Mouse (Mus musculus) v-Abl transformed pro-B cells (cell line): ENCODE measurements around the gene Dip2b.

Experiments
- in situ Hi-C, 2 experiments: fragments of 400-800 bp; cut with MboI; formaldehyde crosslinking; loops; one replicate each; pipeline ENCODE4 v1.15.1; 2025; ENCODE audit not compliant: unreplicated experiment in 2 of 2

Gene Dip2b

DNA sequence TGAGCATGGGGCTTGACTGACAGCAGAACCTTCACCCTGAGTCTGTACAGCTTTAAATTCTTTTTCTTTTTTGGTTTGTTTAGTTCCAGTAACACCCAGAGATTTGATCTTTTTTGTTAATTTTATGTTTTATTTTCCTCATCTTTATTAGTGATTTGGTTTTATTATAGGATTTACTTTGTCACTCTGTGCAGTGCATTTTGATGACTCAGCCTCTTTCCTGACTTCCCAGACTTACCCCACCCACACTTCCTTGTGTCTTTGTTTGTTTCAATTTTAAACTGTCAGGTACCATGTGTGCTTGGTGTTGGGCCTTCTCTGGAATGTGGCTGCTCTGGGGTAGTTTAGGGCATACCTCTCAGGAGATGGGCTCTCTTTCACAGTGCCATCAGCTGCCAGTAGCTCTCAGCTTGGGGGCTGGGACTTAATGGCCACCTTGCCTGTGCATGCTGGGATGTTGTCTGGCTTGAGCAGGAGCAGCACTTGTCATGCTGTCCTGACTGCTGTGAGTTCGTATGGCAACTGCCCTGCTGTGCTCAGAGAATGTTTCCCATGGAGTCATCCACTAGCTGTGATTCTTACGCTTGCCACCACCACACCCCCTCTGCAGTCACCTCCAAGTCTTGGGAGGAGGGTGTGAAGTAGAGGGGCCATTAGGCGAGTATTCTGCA, 125.1 kb downstream of the Dip2b start:
- in situ Hi-C loops: no loop called here

DNA sequence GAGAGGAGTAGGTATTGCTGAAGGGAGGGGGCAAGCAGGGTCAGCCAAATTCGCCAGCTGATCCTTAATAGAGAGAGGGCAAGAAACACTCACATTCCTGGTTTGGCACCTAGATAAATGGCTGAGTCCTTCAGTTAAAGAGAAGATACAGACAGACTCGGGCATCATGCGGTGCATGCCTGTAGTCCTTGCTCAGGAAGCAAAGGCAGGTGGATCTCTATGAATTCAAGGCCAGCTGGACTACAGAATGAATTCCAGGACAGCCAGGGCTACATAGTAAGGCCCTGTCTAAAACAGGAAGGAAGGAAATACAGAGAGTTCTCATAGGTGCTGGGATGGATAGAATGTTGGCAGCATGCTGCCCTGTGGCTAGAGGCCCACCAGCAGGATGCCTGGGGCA, 128.0 kb downstream of the Dip2b start:
- in situ Hi-C loops: no loop called here

DNA sequence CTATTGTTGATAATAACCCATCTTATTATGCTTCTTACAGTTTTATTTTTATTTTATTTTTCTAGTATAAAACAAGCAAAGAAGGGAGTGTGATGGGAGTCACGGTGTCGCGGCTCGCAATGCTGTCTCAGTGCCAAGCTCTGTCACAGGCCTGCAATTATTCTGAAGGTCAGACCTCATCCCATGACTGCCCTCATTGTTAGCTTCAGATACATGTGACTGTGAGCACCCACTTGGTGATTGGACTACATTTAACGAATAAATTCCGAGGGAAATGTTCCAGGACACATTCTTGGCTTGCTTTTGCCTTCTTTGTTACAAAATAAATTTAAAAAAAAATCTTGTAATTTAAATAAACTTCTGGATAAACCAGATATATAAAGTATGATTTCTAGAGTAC, 129.3 kb downstream of the Dip2b start:
- in situ Hi-C loops: no loop called here

DNA sequence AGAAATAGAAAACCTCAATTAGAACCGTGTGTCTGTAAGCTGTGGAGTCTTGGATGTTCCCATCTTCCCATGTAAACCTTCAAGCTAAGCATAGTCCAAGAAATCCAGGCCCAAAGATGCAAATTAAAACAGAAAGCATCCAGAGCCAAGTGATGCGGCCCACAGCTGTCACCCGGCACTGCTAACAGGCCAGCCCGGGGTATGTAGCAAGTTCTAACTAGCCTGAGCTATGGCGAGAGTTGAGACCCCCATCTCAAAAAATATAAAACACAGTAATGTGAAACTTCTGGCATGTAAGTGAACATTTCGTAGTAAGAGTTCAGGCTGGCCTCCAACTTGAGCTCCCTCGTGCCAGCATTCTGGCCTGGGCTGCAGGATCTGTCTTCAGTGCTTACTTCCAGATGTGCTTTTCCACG, 129.7 kb downstream of the Dip2b start:
- in situ Hi-C loops: no loop called here

DNA sequence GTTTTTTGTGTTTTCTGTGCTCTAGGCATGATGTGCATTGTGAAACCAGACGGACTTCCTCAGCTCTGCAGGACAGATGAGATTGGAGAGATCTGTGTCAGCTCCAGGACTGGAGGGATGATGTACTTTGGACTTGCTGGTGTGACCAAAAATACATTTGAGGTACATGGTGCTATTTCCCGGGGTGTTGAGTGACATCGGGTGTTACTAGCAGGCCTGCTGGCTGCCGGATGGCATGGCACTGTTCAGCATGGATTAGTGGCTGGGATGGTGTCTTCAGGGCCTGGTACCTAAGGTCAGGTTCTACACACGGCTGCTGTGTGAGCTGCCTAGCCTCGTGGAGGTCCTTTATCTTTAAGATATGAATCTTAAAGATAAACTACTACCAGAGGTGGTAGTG, 136.7 kb downstream of the Dip2b start:
- in situ Hi-C loops: no loop called here

DNA sequence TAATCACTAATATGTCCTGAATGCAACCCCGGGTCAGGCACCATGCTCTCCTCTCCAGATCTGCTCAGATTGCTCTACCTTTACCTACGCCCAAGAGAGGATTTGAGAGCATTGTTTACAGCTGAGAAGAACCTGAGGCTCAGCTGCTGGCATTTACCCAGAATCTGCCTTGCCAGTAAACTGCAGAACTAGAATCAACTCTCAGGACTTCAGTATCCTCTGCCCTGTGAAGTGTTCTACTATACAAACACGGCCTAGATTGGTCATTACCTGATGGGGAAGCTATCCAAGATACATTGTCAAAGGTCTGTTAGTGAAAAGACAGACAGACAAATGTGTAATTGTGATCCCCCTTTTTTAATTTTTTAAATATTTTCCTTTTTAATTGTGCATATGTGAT, 138.7 kb downstream of the Dip2b start:
- in situ Hi-C loops: no loop called here

- in situ Hi-C loops: no loop called here
Measured at GRCm38 (mm10) chr15:100177575-100177974, 139.1 kb downstream of the Dip2b start.

DNA sequence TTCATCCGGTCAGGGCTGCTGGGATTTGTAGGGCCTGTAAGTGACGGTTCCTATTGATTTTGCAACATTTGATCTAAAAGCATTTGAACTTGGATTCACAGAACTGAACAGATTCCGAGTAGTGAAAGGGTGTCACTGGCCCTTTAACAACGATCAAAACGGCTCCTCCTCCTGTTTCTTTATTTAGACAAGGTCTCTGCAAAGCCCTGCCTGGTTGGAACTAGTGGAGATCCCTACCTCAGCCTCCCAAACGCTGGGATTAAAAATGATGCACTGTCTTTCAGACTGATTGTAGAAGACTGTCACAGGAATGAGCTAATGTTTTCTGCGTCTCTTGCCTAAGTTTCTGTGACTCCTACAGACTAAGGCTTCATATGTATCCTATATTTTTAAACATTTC, 140.0 kb downstream of the Dip2b start:
- in situ Hi-C loops: no loop called here

- in situ Hi-C loops: loop anchor here in 1 of 2 experiments (5.0 kb wide), 1 partner anchor 142 kb away; the partner anchor contains the start of gene Dip2b
Measured at GRCm38 (mm10) chr15:100179685-100180084, 141.2 kb downstream of the Dip2b start.

DNA sequence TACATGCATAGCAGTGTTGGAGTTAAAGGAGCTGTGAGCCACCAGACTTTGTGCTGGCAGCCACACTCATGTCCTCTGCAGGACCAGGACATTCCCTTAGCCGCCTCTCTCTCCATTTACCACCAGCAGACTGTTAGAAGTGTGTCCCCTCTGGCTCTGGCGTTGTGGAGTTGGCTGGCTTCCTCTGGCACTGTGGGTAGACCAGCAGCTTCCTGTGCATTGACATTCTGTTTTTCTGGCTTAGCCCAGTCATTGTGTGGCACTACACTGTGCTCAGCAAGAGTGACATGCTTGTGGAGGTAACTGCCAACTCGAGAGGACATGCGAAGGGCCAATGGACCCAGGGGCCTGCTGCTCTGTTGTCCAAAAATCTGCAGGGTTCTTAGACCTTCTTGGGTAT, 141.8 kb downstream of the Dip2b start:
- in situ Hi-C loops: loop anchor here in 1 of 2 experiments (5.0 kb wide), 1 partner anchor 143 kb away; the partner anchor contains the start of gene Dip2b

DNA sequence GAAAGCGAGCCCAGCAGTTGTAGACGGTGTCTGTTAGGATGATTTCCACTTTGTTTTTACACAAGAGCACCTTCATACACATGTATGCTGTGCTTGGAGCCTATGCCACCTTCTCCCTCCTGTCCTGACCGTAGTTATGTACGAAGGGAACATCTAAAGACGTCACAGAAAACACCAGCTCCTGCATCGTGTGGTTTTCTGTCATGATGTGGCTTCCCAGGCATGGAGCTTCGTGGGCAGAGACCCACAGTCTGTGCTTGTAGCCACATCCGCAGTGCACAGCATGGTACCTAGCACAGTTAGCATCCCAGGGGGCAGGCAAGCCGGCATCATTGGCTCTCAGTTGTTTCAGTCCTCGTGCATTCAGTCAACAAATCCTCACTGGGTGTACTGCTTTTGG, 143.4 kb downstream of the Dip2b start:
- in situ Hi-C loops: loop anchor here in 1 of 2 experiments (5.0 kb wide), 1 partner anchor 145 kb away; the partner anchor contains the start of gene Dip2b

- in situ Hi-C loops: loop anchor here in 1 of 2 experiments (5.0 kb wide), 1 partner anchor 145 kb away; the partner anchor contains the start of gene Dip2b
Measured at GRCm38 (mm10) chr15:100182526-100183280, 144.2 kb downstream of the Dip2b start.

DNA sequence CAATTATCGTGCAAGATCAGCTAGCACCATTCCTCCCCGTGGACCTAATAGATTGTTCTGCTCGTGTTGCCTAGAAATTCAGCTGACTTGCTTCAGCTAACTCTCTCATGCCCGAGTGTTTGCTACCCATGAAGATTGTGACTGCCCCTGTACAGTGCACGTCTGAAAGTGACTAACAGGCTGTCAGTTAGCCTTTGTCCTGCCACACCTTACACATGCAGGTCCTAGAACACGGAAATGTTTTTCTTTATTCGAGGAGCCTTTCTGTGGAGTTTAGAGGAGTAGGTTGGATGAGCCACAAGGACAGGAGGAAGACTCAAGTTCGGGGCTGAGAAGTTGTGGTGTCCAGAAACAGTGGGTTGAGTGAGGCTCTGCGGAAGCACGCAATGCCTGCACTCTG, 145.0 kb downstream of the Dip2b start:
- in situ Hi-C loops: loop anchor here in 1 of 2 experiments (5.0 kb wide), 1 partner anchor 146 kb away; the partner anchor contains the start of gene Dip2b

- in situ Hi-C loops: loop anchor here in 1 of 2 experiments (5.0 kb wide), 1 partner anchor 148 kb away; the partner anchor contains the start of gene Dip2b
Measured at GRCm38 (mm10) chr15:100184821-100185496, 146.5 kb downstream of the Dip2b start.

GRCm38 (mm10) chr15:100186234-100186633, 147.8 kb downstream of the Dip2b start:
- in situ Hi-C loops: no loop called here

- in situ Hi-C loops: no loop called here
Measured at GRCm38 (mm10) chr15:100186882-100187672, 148.6 kb downstream of the Dip2b start.

- in situ Hi-C loops: no loop called here
Measured at GRCm38 (mm10) chr15:100188542-100188941, 150.1 kb downstream of the Dip2b start.

DNA sequence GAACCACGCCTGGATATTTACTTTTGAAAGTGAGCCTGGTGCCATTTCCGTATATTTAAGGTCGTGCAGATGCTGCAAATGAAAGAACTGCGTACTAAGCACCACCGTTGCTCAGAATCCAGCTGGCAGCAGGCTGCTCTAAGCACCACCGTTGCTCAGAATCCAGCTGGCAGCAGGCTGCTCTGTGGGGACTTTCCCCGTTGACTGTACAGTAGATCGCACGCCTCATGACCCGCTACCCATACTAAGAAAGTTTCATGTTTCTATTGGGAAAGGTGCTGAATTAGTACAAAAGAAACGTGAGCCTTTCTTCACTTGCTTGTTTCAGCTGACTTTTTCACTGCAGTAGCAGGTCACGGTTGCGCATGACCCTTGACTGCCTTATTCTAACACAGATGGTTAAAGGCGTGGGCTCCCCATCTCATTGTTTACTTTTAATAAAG, 150.5 kb downstream of the Dip2b start:
- in situ Hi-C loops: no loop called here

- in situ Hi-C loops: no loop called here
Measured at GRCm38 (mm10) chr15:100190083-100190482, 151.6 kb downstream of the Dip2b start.
